Mouse (Mus musculus): ENCODE results near the gene Olfr568. TPM values are rescaled to one million over a fixed set of nuclear protein-coding genes. Genes with fewer than 3 reads are reported as not detected.

Gene Olfr568
- polyA plus RNA-seq (2015; fragmentation: Nextera tagmentation; extraction: Ambion mirVana), result not detected in 2 replicates

- no peak within 1 kb of the TSS for H3K27ac ChIP-seq (replicated peaks)
- no peak within 1 kb of the TSS for H3K4me2 ChIP-seq (replicated peaks)
- H3K27me3 ChIP-seq, result no peaks in the 10 kb centered on the region
- no peak within 1 kb of the TSS for H3K4me3 ChIP-seq
- no peaks in the 10 kb centered on the region for H3K36me3 ChIP-seq
- no peaks in the 10 kb centered on the region for H3K9me3 ChIP-seq
- no peak for ATAC-seq (replicated peaks)
- H3K9ac ChIP-seq (replicated peaks), result no peak within 1 kb of the TSS
- no peaks in the 10 kb centered on the region for H3K4me1 ChIP-seq
Measured at GRCm38 (mm10) chr7:102876822-102877221, at the start of gene Olfr568. Olfr568 (plus strand) TSS chr7:102877122.

GRCm38 (mm10) chr7:102855807-102856206, 21.1 kb upstream of the Olfr568 start:
- no peak for ATAC-seq (replicated peaks)
- H3K9me3 ChIP-seq, result no peaks in the 10 kb centered on the region
- no peaks in the 10 kb centered on the region for H3K4me1 ChIP-seq
- no peak overlapping the region for H3K27ac ChIP-seq (replicated peaks)
- no peaks in the 10 kb centered on the region for H3K27me3 ChIP-seq
- no peaks in the 10 kb centered on the region for H3K36me3 ChIP-seq
- H3K9ac ChIP-seq (replicated peaks), result no peak overlapping the region
- no peak overlapping the region for H3K4me3 ChIP-seq
- no peak overlapping the region for H3K4me2 ChIP-seq (replicated peaks)

GRCm38 (mm10) chr7:102858665-102859064, 18.3 kb upstream of the Olfr568 start, which contains the start of gene Olfr566:
Olfr566 (minus strand) TSS chr7:102858765.
- WGBS, result 83% methylated on average over 1 of the region's 1 CpGs

GRCm38 (mm10) chr7:102890782-102891181, 13.9 kb downstream of the Olfr568 start, which contains the start of gene Olfr569:
Olfr569 (minus strand) TSS chr7:102890882.
- Histone ChIP-seq H3K9me3 (no peaks in the 10 kb centered on the region), H3K27me3 (no peaks in the 10 kb centered on the region), H3K9ac (replicated peaks) (no peak within 1 kb of the TSS), H3K36me3 (no peaks in the 10 kb centered on the region), H3K4me2 (replicated peaks) (no peak within 1 kb of the TSS), H3K27ac (replicated peaks) (no peak within 1 kb of the TSS), H3K4me3 (no peak within 1 kb of the TSS), H3K4me1 (no peaks in the 10 kb centered on the region)
- ATAC-seq (replicated peaks), result no peak
- 78% methylated on average over 3 of the region's 3 CpGs for WGBS

More at GRCm38 (mm10) chr7:102858665-102859064, 18.3 kb upstream of the Olfr568 start, which contains the start of gene Olfr566:
- Histone ChIP-seq H3K9ac (replicated peaks) (no peak within 1 kb of the TSS), H3K4me2 (replicated peaks) (no peak within 1 kb of the TSS), H3K27me3 (no peaks in the 10 kb centered on the region), H3K27ac (replicated peaks) (no peak within 1 kb of the TSS), H3K4me3 (no peak within 1 kb of the TSS), H3K9me3 (no peaks in the 10 kb centered on the region), H3K36me3 (no peaks in the 10 kb centered on the region), H3K4me1 (no peaks in the 10 kb centered on the region)
- no peak for ATAC-seq (replicated peaks)

- no peak overlapping the region for H3K27ac ChIP-seq (replicated peaks)
- no peaks in the 10 kb centered on the region for H3K4me1 ChIP-seq
- H3K9ac ChIP-seq (replicated peaks), result no peak overlapping the region
- no peak overlapping the region for H3K4me3 ChIP-seq
- H3K36me3 ChIP-seq, result no peaks in the 10 kb centered on the region
- 48% methylated on average over 1 of the region's 1 CpGs for WGBS
- H3K9me3 ChIP-seq, result no peaks in the 10 kb centered on the region
- no peak overlapping the region for H3K4me2 ChIP-seq (replicated peaks)
- no peak for ATAC-seq (replicated peaks)
- no peaks in the 10 kb centered on the region for H3K27me3 ChIP-seq
Measured at GRCm38 (mm10) chr7:102915261-102915660, 38.3 kb downstream of the Olfr568 start.

GRCm38 (mm10) chr7:102916405-102916804, 39.5 kb downstream of the Olfr568 start:
- 79% methylated on average over 5 of the region's 5 CpGs for WGBS
- H3K9ac ChIP-seq (replicated peaks), result no peak overlapping the region
- no peaks in the 10 kb centered on the region for H3K9me3 ChIP-seq
- no peaks in the 10 kb centered on the region for H3K4me1 ChIP-seq
- no peak overlapping the region for H3K4me2 ChIP-seq (replicated peaks)
- H3K27ac ChIP-seq (replicated peaks), result no peak overlapping the region
- ATAC-seq (replicated peaks), result no peak
- no peak overlapping the region for H3K4me3 ChIP-seq
- H3K36me3 ChIP-seq, result no peaks in the 10 kb centered on the region
- H3K27me3 ChIP-seq, result no peaks in the 10 kb centered on the region

GRCm38 (mm10) chr7:102917032-102917875, 40.3 kb downstream of the Olfr568 start, which contains the start of gene Olfr571:
Olfr571 (minus strand) TSS chr7:102917536.
- WGBS, result 65% methylated on average over 4 of the region's 4 CpGs
- Histone ChIP-seq H3K27me3 (no peaks in the 10 kb centered on the region), H3K4me1 (no peaks in the 10 kb centered on the region), H3K36me3 (no peaks in the 10 kb centered on the region), H3K4me2 (replicated peaks) (no peak within 1 kb of the TSS), H3K9ac (replicated peaks) (no peak within 1 kb of the TSS), H3K4me3 (no peak within 1 kb of the TSS), H3K9me3 (no peaks in the 10 kb centered on the region), H3K27ac (replicated peaks) (no peak within 1 kb of the TSS)
- no peak for ATAC-seq (replicated peaks)

- WGBS, result 14% methylated on average over 1 of the region's 1 CpGs
- Histone ChIP-seq H3K9ac (replicated peaks) (no peak overlapping the region), H3K9me3 (no peaks in the 10 kb centered on the region), H3K4me3 (no peak overlapping the region), H3K4me2 (replicated peaks) (no peak overlapping the region), H3K4me1 (no peaks in the 10 kb centered on the region), H3K27ac (replicated peaks) (no peak overlapping the region), H3K36me3 (no peaks in the 10 kb centered on the region), H3K27me3 (no peaks in the 10 kb centered on the region)
- peak; percentile 81 for ATAC-seq (replicated peaks)
Measured at GRCm38 (mm10) chr7:102919632-102920031, 42.7 kb downstream of the Olfr568 start.

- Histone ChIP-seq H3K4me2 (replicated peaks) (no peak within 1 kb of the TSS), H3K4me3 (no peak within 1 kb of the TSS), H3K9ac (replicated peaks) (no peak within 1 kb of the TSS), H3K36me3 (no peaks in the 10 kb centered on the region), H3K27ac (replicated peaks) (no peak within 1 kb of the TSS), H3K9me3 (no peaks in the 10 kb centered on the region), H3K4me1 (no peaks in the 10 kb centered on the region), H3K27me3 (no peaks in the 10 kb centered on the region)
- no peak for ATAC-seq (replicated peaks)
- WGBS, result 71% methylated on average over 1 of the region's 1 CpGs
Measured at GRCm38 (mm10) chr7:102924109-102924508, 47.2 kb downstream of the Olfr568 start, which contains the start of gene Olfr572. Olfr572 (plus strand) TSS chr7:102924409.

- H3K36me3 ChIP-seq, result no peaks in the 10 kb centered on the region
- H3K27ac ChIP-seq (replicated peaks), result no peak overlapping the region
- ATAC-seq (replicated peaks), result no peak
- no peak overlapping the region for H3K4me2 ChIP-seq (replicated peaks)
- no peak overlapping the region for H3K9ac ChIP-seq (replicated peaks)
- no peaks in the 10 kb centered on the region for H3K4me1 ChIP-seq
- WGBS, result 71% methylated on average over 3 of the region's 3 CpGs
- no peaks in the 10 kb centered on the region for H3K9me3 ChIP-seq
- H3K27me3 ChIP-seq, result no peaks in the 10 kb centered on the region
- H3K4me3 ChIP-seq, result no peak overlapping the region
Measured at GRCm38 (mm10) chr7:102927105-102927504, 50.2 kb downstream of the Olfr568 start.

Data from forebrain, embryonic 15.5 days (tissue).